Mouse (Mus musculus) duodenum, adult 2 months (tissue): ENCODE measurements around the gene Mfsd4b3. TPM values are rescaled to one million over a fixed set of nuclear protein-coding genes. Genes with fewer than 3 reads are reported as not detected.

ENCODE experiments used
- polyA plus RNA-seq: library from polyadenylated mRNA; depleted of rRNA; stranded (reverse); fragments of >200 nt; gene quantifications from 2 replicates; pipeline ENCODE4 v1.2.3, GENCODE M21; 2012; ENCODE audit warnings: low replicate concordance; rRNA removed

The Mfsd4b3 gene
- 7.2 and 20.2 TPM in 2 replicates for polyA plus RNA-seq

DNA sequence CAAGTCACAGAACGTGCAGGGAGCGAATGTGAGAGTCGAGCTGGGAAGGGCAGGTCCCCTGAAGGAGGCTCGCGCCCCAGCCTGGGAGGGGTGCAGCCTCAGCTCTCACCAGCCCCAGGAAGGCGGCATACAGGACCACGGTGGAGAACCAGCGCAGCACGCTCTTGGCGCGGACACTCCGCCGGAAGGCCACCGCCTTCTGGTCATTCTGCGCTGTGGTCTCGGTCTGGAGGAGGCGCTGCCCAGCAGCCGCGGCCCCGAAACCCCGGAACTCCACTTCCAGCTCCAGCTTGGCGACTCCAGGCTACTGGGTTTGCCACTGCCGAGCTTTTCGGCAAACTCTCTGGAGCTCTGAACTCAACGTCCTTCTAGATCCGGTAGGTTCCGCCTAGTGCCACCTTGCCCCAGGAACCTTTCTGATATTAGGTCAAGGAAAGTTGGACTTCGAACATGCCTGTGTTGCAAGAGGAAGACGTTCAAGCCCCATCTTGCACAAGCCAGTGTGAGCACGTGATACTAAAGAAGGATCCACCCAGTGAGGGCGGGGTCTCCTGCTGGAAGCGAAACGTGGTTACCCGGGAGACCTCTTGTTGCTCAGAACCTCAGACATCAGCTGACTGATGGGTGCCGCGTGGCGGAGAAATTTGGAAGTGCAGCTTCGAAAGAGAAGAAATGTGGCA lies at the start of gene Mfsd4b3:
TSS of gene Mfsd4b3 (minus strand) at position 393 of the 680 bp plus-strand sequence.

DNA sequence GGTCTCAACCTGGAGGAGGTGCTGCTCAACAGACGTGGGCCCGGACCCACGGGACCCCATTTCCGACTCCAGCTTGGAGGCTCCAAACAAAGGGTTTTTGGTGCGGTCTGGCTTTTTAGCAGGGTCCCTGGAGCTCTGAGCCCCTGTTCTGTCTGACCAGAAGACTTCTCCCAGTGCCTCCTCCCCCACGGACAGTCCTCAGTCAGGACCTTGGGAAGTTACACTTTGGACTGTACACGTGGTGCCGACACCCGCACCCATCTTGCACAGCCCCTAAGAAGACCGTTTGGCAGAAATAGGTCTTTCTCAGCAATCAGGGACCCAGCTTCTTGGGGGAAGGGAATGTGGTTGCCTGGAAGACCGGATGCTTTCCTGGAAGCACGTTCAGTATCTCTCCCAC lies 26.5 kb upstream of the Mfsd4b3 start, which contains the start of gene Mfsd4b5:
TSS of gene Mfsd4b5 (minus strand) at position 181 of the 400 bp plus-strand sequence.

DNA sequence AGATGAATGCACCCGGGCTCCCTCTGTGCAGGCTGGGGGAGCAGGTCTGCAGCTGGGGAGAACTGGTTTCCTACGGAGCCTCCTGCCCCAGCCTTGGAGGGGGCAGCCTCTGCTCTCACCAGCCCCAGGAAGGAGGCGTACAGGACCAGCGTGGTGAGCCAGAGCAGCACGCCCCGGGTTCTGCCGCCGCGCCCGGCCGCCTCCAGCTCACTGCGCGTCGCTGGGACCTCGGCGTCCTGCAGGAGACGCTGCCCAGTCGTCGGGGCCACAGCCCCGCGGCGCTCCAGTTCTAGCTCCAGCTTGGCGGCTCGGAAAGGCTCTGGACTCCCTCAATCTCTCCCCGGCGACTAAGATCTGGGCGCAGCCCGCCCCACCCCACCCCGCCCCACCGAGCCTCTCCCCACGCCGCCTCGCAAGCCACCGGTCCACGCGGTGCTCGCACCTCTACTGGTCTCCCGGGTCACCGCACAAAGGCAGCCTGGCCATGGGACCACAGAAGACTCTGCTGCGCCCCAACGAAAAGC lies 33.3 kb downstream of the Mfsd4b3 start, which contains the start of gene Mfsd4b2:
TSS of gene Mfsd4b2 (minus strand) at position 308 of the 524 bp plus-strand sequence.

GRCm38 (mm10) chr10:39898874-39899371 lies 61.0 kb downstream of the Mfsd4b3 start, which contains the start of gene Mfsd4b4:
Mfsd4b4 (minus strand) TSS chr10:39899238.

Other genes starting within 250 kb of the Mfsd4b3 start
- gene Rev3l, start 228.0 kb downstream of the Mfsd4b3 start, polyA plus RNA-seq, result 0.82 and 3.1 TPM in 2 replicates
- gene Mfsd4b4, start 60.9 kb downstream of the Mfsd4b3 start, polyA plus RNA-seq, result 0.26 and 0.47 TPM in 2 replicates
- gene Mfsd4b2, start 33.2 kb downstream of the Mfsd4b3 start, polyA plus RNA-seq, result 17.7 and 35.8 TPM in 2 replicates
- 1.5 and 1.6 TPM in 2 replicates for gene Mfsd4b5, start 26.5 kb upstream of the Mfsd4b3 start, polyA plus RNA-seq
- 0.09 TPM in 1 of 2 replicates, not detected in the other for gene Mfsd4b1, start 65.1 kb upstream of the Mfsd4b3 start, polyA plus RNA-seq
- gene Slc16a10, start 182.1 kb upstream of the Mfsd4b3 start, polyA plus RNA-seq, result 21.3 and 124 TPM in 2 replicates